Mouse (Mus musculus) layer of hippocampus, adult 11-12 months (tissue): Measurements from ENCODE around the gene Opcml.

ENCODE experiments used
- DNase-seq: peaks from one replicate; pipeline ENCODE4 v3.0.0; 2022; ENCODE audit warnings: low spot score

Gene Opcml

GRCm38 (mm10) chr9:28752908-28753307 lies 962.3 kb downstream of the Opcml start:
- DNase-seq: no peak

- no peak for DNase-seq
Measured at GRCm38 (mm10) chr9:28756841-28757451, 966.4 kb downstream of the Opcml start.

GRCm38 (mm10) chr9:28761460-28761859 lies 970.9 kb downstream of the Opcml start:
- no peak for DNase-seq

- no peak for DNase-seq
Measured at GRCm38 (mm10) chr9:28764149-28764548, 973.6 kb downstream of the Opcml start.

GRCm38 (mm10) chr9:28776517-28777503 lies 986.2 kb downstream of the Opcml start:
- DNase-seq: no peak

- DNase-seq: no peak
Measured at GRCm38 (mm10) chr9:28783834-28784233, 993.3 kb downstream of the Opcml start.

GRCm38 (mm10) chr9:28789439-28789838 lies 998.9 kb downstream of the Opcml start:
- DNase-seq: no peak

GRCm38 (mm10) chr9:28800100-28800499 lies 1009.5 kb downstream of the Opcml start:
- no peak for DNase-seq

GRCm38 (mm10) chr9:28806666-28807065 lies 1016.1 kb downstream of the Opcml start:
- DNase-seq: no peak

GRCm38 (mm10) chr9:28822060-28822459 lies 1031.5 kb downstream of the Opcml start:
- peak; percentile 73 for DNase-seq

- DNase-seq: no peak
Measured at GRCm38 (mm10) chr9:28822466-28822865, 1031.9 kb downstream of the Opcml start.

- no peak for DNase-seq
Measured at GRCm38 (mm10) chr9:28825821-28826220, 1035.2 kb downstream of the Opcml start.

- no peak for DNase-seq
Measured at GRCm38 (mm10) chr9:28845961-28846570, 1055.5 kb downstream of the Opcml start.

GRCm38 (mm10) chr9:28855826-28856225 lies 1065.3 kb downstream of the Opcml start:
- no peak for DNase-seq

- no peak for DNase-seq
Measured at GRCm38 (mm10) chr9:28861983-28862382, 1071.4 kb downstream of the Opcml start.

GRCm38 (mm10) chr9:28867256-28867655 lies 1076.7 kb downstream of the Opcml start:
- DNase-seq: peak; percentile 18

- no peak for DNase-seq
Measured at GRCm38 (mm10) chr9:28870478-28870877, 1079.9 kb downstream of the Opcml start.

- no peak for DNase-seq
Measured at GRCm38 (mm10) chr9:28882566-28882965, 1092.0 kb downstream of the Opcml start.

GRCm38 (mm10) chr9:28891611-28892010 lies 1101.0 kb downstream of the Opcml start:
- DNase-seq: no peak

- no peak for DNase-seq
Measured at GRCm38 (mm10) chr9:28903291-28903690, 1112.7 kb downstream of the Opcml start.

GRCm38 (mm10) chr9:28909738-28910137 lies 1119.2 kb downstream of the Opcml start:
- no peak for DNase-seq

- no peak for DNase-seq
Measured at GRCm38 (mm10) chr9:28911571-28912185, 1121.1 kb downstream of the Opcml start.
